Mouse (Mus musculus) urinary bladder, postnatal 4 days (tissue): Measurements from ENCODE around the gene Spen.
"Not testable (repeated sequence)": the region's sequence is repeated elsewhere in the genome, so short reads cannot be mapped to it uniquely, and the experiment has no call there.

Source experiments
- DNase-seq, 2 experiments: peaks; one replicate each; pipeline ENCODE4 v3.0.0; 2021 to 2022; ENCODE audit warnings: low spot score in 2 of 2

Spen gene

GRCm38 (mm10) chr4:141559131-141559897 is 20.9 kb upstream of the Spen start:
- DNase-seq, result peak in 1 of 2 experiments; percentile 59

- DNase-seq, result no peak
Measured at GRCm38 (mm10) chr4:141558658-141559057, 20.3 kb upstream of the Spen start.

- DNase-seq, result not testable (repeated sequence)
Measured at GRCm38 (mm10) chr4:141556163-141556562, 17.8 kb upstream of the Spen start.

GRCm38 (mm10) chr4:141554255-141554865 is 16.0 kb upstream of the Spen start:
- DNase-seq, result not testable (repeated sequence)

GRCm38 (mm10) chr4:141552484-141552883 is 14.1 kb upstream of the Spen start:
- no peak for DNase-seq

GRCm38 (mm10) chr4:141547299-141547698 is 8.9 kb upstream of the Spen start:
- no peak for DNase-seq

GRCm38 (mm10) chr4:141546334-141547200 is 8.2 kb upstream of the Spen start:
- peak; percentile 82 to 85 for DNase-seq

- peak; percentile 99 for DNase-seq
Measured at GRCm38 (mm10) chr4:141545743-141546333, 7.4 kb upstream of the Spen start.

GRCm38 (mm10) chr4:141545071-141545742 is 6.8 kb upstream of the Spen start:
- DNase-seq, result peak; percentile 56 to 65

GRCm38 (mm10) chr4:141544536-141544935 is 6.1 kb upstream of the Spen start:
- no peak for DNase-seq

- no peak for DNase-seq
Measured at GRCm38 (mm10) chr4:141543593-141543992, 5.2 kb upstream of the Spen start.

- DNase-seq, result no peak
Measured at GRCm38 (mm10) chr4:141541851-141542250, 3.5 kb upstream of the Spen start.

GRCm38 (mm10) chr4:141540844-141541243 is 2.4 kb upstream of the Spen start:
- DNase-seq, result no peak

- DNase-seq, result no peak
Measured at GRCm38 (mm10) chr4:141539213-141539767, 893 bp upstream of the Spen start.

GRCm38 (mm10) chr4:141537706-141538407 is 540 bp downstream of the Spen start:
- DNase-seq, result peak in 1 of 2 experiments; percentile 46

GRCm38 (mm10) chr4:141537226-141537610 is 1.2 kb downstream of the Spen start:
- DNase-seq, result no peak

GRCm38 (mm10) chr4:141536291-141537225 is 1.8 kb downstream of the Spen start:
- peak in 1 of 2 experiments; percentile 55 for DNase-seq

- peak in 1 of 2 experiments; percentile 60 for DNase-seq
Measured at GRCm38 (mm10) chr4:141534947-141535680, 3.3 kb downstream of the Spen start.
